Comparison of ENCODE assay signal across 9 mouse cellular contexts in genomic region chr2:4300383-4300811, GRCm38 (mm10).
A peak's percentile ranks its signal among the peaks of the same experiment; 100 is the strongest.
DNase-seq lines count a peak whose midpoint lies in the region; ATAC-seq lines count a peak whose summit lies in the region.
"Had no signal": no experiment of that assay in that cellular context is flagged by ENCODE, and none has a peak within 500 bp of the region (broad histone marks: within the 10 kb centered on the region; RNA-seq: fewer than 3 reads in every experiment).

No protein-coding gene starts in this region.

- no peaks in the 10 kb centered on the region for H3K27me3 ChIP-seq in lung, embryonic 15.5 days
- H3K27me3 ChIP-seq in intestine, embryonic 15.5 days (replicated peaks), result no peaks in the 10 kb centered on the region
- H3K27me3 ChIP-seq: Patski had no signal

- H3K9me3 ChIP-seq in lung, embryonic 15.5 days, result no peaks in the 10 kb centered on the region
- H3K9me3 ChIP-seq in intestine, embryonic 15.5 days, result no peaks in the 10 kb centered on the region

- H3K4me3 ChIP-seq in lung, embryonic 15.5 days, result peak overlapping the region; percentile 43
- H3K4me3 ChIP-seq in intestine, embryonic 15.5 days (replicated peaks), result peak overlapping the region; percentile 36

- peak overlapping the region; percentile 77 for H3K4me2 ChIP-seq in lung, embryonic 15.5 days
- H3K4me2 ChIP-seq in intestine, embryonic 15.5 days (replicated peaks), result peak overlapping the region; percentile 64

- intact Hi-C loops in gastrocnemius, postnatal 14 days (cut with DNase I; ENCODE audit: low total_unique reads), result no loop called here

- peak; percentile 40; the same call in 1 of the 2 replicates for ATAC-seq in lung, embryonic 15.5 days (ENCODE audit: borderline replicate concordance, extremely low read depth, low FRiP score, low TSS enrichment)
- peak; percentile 39; the same call in 1 of the 2 replicates for ATAC-seq in intestine, embryonic 15.5 days
- no peak for ATAC-seq in monocyte, adult 5-6 weeks (replicated peaks; ENCODE audit: insufficient number of reproducible peaks, low FRiP score, low TSS enrichment, poor library complexity, severe bottlenecking)
- ATAC-seq: Patski had no signal

- 4% methylated on average over 13 of the region's 13 CpGs for WGBS in lung, embryonic 15.5 days
- 19% methylated on average over 13 of the region's 13 CpGs for WGBS in intestine, embryonic 15.5 days

- peak overlapping the region; percentile 88 for H3K27ac ChIP-seq in lung, embryonic 15.5 days
- peak overlapping the region; percentile 85 for H3K27ac ChIP-seq in intestine, embryonic 15.5 days

- H3K4me1 ChIP-seq in lung, embryonic 15.5 days, result peaks cover 43% of the 10 kb centered on the region
- peaks cover 22% of the 10 kb centered on the region for H3K4me1 ChIP-seq in intestine, embryonic 15.5 days (replicated peaks)

- H3K9ac ChIP-seq in lung, embryonic 15.5 days, result peak overlapping the region; percentile 52
- H3K9ac ChIP-seq in intestine, embryonic 15.5 days, result peak overlapping the region; percentile 41; the same call in 1 of the 2 replicates

- no peak for DNase-seq in lung, postnatal 14 days
- DNase-seq in gastrocnemius, postnatal 14 days, result peak; percentile 24
- peak; percentile 71 for DNase-seq in mesoderm, embryonic 11.5 days (ENCODE audit: low read depth, low spot score)
- no peak for DNase-seq in urinary bladder, adult 18-20 months (ENCODE audit: low spot score in 2 of 2)
- DNase-seq in layer of hippocampus, adult 11-12 months (ENCODE audit: low spot score), result no peak

- H3K36me3 ChIP-seq in lung, embryonic 15.5 days, result no peaks in the 10 kb centered on the region
- H3K36me3 ChIP-seq in intestine, embryonic 15.5 days, result no peaks in the 10 kb centered on the region

Comparison
In these comparisons a context has a peak if more than half of its experiments do, and no peak if none do; other contexts are left out.
1. DNase-seq: peak in gastrocnemius, postnatal 14 days (single experiment) and mesoderm, embryonic 11.5 days (single experiment); none in lung, postnatal 14 days (single experiment), urinary bladder, adult 18-20 months (0 of 2) and layer of hippocampus, adult 11-12 months (single experiment).